Mouse (Mus musculus): ENCODE measurements around the gene Psapl1.

The Psapl1 gene

DNA sequence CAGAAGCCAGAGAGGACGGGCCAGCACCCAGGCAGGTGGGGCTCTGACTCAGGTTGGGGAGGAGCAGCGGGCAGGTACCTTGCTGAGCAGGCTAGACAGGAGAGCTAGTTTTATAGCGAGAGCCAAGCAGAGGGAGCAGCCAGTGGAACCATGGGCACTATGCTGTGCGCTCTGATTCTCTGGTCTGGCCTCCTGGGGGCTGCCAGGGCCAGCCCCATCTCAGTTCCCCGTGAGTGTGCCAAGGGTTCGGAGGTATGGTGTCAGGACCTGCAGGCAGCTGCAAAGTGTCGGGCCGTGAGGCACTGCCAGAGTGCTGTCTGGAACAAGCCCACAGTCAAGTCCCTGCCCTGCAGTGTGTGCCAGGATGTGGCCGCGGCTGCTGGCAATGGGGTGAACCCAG lies at the start of gene Psapl1:
Gene Psapl1 (plus strand): TSS at position 106 of the 400 bp plus-strand sequence.
- DNase-seq = no peak

DNA sequence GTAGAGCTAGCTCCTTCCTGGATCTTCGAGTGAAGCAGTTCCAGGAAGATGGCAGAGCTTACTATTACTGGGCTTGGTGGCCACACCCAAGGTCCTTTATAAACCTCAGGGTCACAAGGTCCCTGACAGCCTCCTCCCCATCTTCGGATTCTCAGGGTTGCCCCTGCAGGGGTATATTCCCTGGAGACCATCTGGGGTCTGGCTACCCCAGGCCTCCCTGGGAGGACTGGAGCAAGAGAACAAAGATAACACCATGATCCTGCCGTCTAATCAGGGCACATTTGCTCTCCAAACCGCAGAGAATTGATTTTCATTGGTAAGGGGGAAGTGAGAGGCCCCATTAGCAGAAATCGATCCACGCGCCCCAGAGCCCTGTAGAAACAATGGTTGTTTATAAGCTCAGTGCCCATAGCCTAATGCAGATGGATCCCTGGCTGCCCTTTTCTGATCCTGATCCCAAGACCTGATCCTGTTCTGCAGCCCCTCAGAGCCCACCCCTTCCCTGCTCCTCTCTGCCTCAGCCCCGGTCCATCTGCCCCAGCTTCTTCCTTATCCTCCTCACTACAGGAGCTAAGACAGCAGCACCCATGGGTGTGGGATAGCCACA lies 48.8 kb upstream of the Psapl1 start:
- no peak for DNase-seq

DNA sequence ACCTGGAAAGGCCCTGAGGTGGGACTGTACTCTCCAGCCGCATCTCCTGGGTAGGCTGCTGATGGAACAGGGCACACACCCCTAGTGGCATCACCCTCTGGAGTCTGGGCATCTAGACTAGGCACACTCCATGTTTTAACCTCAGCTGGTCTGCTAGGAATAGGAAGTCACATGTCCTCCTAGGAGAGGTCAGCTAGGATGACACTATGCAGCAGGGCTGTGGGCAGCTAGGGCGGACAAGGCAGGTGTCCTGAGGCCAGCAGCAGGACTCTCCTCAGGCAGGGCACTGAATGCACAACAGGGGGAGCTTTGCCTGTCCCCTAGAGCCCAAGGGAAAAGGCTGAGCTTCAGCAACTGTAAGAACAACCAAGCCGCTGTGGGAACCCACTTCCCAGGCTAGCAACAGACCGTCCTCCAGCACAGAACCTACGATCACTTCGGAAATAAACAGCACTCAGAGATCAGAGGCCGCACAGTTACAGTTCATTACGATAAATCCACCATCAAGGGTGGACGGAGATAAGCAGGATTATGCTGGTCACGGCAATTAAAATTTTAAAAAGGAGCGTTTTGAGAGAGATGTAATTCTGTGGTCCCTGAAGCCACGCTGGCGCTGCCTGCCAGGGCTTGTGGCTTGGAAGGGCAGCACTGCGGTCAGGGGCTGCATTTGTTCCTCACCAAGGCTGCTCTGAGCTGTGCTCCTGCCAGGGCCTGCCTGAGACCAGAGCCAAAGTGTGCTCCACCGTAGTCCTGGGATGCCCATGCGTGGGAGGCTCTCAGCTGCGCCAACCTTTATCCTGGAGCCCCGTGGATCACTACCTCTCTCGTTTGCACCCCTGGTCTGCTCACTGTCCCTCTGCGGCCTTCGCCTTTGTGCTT lies 38.2 kb upstream of the Psapl1 start:
- DNase-seq = no peak

DNA sequence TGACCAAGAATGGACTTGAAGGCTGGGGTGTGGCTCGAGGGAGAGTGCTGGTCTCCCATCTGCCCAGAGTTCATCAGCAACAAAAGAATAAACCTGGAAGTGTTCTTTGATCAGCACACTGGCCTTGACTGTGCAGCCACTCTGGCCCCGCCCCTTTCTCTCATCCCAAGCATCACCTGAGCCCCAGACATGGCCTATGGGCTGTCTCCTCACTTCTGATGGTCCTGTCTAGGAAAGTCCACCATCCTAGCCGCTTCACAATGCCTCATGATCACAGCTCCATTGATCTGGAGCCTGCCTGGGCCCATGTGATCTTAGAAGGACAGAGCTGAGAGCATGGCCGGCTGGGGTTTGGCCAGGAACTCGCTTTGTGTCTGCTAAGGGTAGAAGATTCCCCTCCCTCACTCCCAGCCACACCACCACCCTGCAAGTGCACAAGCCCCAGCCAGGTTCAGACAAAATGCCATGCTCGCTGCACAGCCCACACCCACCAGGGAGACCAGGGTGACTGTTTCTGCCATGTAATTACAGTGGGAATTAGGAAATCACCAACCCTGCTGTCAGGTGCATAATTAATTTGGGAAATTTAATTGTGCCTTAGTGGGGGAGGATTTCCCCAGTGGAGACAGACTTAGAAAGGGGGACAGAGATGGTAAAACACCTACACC lies 37.3 kb upstream of the Psapl1 start:
- no peak for DNase-seq

DNA sequence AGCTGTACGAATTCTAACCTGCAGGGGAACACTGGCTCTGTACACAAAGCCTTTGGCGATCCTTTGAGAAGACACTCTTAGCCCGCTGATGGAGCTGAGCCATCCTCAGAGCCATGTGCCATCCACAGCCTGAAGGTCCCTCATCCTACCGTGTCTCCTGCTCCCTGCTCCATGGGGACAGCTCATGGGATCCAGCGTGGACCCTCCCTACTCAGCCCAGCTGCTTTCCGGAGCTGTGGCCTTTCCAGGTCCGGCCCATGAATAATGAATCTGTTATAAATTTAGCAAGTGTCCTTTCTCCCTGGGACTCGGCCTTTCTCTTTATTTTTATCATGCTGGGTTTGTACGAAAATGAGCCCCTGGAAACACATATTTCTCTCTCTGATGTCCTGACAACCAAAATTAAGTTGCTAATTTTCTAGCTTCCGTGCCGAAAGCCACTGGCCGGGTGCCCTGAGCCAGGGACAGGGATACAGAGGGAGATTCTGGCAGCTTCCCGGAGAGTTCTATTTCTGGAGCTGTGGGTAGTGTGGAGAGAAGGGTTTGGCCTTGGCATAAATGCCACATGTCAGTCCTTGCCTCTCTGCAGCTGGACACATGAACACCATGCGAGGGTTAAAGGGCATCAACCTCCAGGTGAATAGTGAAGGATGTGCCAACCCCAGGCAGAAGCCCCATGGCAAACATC lies 34.7 kb upstream of the Psapl1 start:
- DNase-seq = no peak

DNA sequence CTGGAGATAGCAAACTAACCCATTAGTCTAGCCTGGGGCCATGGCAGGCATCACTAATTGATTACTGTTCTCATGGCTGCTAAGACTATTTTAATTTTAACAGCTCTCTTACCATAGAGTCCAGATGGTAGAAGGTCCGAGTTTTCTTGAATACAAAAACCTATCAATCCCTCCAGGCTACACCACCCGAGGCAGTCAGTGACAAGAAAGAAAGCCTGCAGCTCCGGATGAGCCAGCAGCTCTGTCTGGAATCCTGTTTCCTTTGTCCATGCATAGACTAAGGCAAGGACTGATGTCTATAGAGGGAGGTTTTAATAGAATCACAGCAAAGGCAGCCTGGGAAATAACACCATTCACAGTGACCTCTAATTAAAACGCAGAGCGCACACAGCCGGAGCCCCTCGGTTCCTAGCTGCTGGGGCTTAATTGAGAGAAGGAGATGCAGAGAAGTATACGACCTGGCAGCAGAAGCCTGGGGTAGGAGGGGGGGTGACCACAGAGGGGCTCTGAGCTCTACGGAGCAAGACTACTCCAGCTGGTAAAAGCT lies 29.2 kb upstream of the Psapl1 start:
- no peak for DNase-seq

DNA sequence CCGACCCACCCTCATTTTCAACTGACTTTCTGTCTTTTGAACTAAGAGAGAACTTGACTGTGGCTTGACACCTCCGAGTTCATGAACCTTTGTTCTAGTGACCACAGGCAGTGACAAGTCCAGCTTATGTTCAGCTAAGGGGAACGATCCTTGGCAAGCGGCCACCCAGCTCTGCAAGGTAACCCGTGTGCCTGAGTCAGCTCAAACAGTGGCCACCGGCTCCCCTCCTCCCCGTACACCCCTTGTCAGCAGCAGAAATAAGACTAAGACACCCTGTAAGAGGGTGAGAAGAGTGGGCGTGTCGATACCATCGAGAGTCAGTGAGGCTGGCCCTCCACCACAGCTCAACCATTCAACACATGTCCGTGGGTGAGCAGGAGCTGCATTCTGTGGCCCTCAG lies 27.4 kb upstream of the Psapl1 start:
- DNase-seq = no peak

DNA sequence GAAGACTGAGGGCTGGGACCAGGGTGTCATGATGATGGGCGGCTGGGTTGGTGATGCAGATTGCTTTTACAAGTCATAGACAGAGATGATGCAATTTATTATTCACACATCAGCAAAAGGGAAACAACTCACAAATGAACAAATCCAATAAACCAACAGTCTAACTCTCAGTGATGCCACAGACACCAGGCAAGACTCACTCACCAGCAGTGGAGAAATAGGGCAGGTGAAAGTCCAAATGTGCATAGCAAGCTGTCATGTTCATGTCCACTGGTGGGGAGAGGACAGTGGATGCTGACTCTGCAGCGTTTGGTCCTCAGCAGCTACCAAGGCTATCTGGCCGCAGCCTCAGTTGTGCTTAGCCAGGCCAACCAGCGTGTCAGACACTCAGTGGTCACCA lies 26.9 kb upstream of the Psapl1 start:
- DNase-seq = no peak

DNA sequence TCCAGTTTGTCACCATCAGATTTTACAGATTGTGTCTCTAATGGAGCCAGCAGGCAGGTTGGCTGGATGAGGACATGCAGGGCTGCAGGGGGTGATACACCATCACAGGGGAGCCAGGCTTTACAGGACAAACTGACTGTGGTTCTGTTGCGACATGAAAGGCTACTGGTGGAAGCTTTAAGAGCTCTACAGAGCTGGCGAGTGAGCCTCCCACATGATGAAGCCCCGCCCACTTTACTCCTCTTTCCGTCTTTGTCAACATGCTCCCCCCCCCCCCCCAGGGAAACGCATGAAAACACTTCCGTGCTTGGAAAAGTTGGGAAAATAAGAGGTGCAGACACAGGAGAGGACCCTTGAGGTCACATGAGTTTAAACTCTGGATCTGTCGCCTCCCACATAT lies 25.6 kb upstream of the Psapl1 start:
- DNase-seq = no peak

DNA sequence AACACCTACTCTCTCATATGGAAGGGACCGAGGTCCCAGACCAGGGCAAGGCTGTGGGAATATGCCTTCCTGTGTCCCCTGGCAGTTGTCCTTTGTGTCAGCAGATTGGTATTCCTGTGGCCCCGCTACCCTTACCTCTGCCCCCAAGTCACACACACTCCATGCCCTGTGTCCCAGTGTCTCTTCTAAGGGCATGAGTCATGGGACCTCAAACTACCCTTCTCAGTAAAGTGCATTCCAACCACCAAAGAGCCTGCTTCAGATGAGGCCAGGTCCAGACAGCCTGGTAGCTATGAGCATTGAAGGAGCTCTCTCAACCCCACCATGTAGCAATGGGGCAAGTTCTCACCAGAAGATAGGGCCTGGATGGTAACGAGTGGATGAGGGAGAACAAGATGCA lies 25.0 kb upstream of the Psapl1 start:
- DNase-seq = no peak

DNA sequence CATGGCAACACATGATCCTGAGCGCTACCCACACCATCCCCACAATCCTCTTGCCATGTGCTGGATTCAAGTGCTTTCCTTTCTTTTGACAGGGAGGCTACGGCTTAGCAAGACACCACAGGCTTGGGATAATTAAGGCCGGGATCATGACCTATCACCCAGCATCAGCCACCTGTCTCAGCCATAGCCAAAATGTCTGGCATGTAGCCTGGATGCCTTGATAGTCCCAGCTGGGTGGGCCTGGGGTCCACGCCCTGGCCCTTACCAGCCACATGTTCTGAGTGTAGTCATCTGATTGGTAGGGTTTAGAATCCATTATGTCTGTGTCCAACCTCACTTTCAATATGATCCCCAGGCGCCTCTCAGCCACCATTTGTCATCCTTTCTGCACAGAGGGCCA lies 24.1 kb upstream of the Psapl1 start:
- no peak for DNase-seq

DNA sequence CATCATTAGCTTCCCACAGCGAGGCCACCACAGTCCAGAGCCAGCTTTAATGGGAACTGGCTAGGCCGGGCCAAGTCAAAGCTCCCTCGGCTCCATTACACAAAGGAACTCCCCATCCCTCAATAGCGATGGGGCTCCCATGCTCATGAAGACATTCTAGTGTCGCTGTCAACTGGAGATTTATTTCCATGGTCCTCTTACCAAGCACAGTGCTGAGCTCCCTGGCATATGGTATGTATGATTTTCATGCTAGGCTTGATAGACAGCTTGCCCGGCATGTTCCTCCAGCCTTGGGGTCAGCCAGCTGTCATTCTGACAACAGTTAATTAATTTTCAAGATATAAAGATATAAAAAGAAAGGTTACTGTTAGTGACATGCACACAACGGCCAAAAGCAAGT lies 21.5 kb upstream of the Psapl1 start:
- DNase-seq = no peak

DNA sequence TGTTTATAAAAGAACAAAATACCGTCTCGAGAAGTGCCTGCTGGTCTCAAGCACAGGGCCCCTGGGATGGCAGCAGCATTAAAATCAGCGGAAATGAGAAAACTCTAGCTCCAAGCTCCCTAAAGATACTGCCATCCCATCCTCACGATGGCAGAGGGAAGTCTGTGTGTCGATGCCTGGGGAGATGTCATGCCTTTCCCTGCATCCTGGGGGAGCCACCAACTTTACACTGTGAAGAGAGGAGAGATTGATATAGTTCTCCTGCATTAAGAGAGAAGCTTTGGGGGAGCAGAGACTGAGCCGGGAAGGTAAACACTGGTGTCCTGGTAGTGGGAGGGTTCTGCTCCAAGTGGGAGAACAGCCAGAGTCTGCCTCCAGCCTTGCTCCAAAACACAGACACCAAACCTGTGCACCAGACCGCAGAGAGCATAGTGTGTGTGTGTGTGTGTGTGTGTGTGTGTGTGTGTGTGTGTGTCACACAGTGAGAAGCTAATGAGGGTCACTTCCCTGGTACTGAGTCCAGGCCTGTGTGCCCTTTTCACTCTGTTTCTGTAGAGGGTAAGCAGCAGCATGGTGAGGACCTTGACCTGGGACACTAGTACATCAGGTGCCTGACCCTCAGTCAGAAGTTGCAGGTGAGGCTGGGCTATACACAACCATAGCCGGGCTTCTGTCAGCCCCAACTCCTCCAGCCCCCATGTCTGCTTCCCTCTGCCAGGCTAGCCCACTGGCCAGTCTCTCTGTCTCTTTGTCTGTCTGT lies 17.3 kb upstream of the Psapl1 start:
- DNase-seq = no peak

DNA sequence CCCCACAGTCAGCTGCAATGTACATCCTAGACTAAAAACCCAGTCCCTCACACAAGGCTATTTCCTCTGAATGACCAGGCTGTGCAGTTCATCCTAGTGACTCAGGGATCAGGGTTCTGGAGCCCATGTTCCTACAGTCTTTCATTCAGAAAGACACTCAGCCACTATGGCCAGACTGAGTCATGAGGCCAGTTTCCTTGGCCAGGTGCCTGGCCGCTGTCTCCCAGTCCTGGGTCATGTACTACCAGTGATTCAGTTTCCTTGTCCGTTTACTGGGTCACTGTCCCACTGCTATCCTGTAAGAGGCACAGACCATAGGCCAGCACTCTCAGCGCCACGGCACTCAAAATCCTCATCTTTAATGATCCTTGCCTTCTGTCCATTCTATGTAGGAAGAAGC lies 15.5 kb upstream of the Psapl1 start:
- DNase-seq = no peak

DNA sequence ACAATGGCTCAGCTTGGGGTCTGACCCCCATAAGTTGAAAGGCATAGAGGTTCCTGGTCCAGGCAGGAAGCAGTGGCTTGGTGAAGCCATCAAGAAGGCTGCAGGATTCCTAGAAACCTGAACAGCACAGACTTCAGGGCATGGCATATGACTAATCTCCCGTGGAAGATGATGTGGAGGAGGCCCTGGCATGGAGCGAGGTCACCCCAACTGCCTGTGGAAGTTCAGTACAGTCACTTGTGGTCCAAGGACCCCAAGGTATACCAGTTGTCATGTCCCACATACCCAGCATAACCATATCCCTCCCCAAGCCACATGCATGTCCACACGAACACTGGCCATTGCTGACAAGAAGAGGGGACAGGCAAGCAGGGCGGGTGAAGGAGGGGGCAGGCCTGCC lies 12.5 kb upstream of the Psapl1 start:
- DNase-seq = no peak

DNA sequence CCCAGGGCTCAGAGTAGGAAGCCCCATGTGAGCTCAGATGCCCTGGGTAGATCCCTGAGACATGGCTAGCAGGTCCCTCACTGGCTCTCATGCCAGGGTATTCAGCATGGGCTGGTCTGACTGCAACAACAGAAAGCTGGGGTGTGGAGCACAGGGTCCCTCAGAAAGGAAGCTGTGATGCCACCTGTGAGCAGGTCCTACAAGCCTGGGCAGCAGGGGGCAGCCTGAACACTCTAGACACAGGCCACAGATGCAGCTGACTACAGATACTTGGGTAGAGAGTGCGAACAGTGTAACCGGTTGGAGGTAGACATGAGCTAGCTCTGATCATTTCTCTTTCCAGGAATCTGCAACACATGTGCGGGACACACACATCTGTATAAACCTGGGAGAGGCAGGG lies 11.9 kb upstream of the Psapl1 start:
- no peak for DNase-seq

DNA sequence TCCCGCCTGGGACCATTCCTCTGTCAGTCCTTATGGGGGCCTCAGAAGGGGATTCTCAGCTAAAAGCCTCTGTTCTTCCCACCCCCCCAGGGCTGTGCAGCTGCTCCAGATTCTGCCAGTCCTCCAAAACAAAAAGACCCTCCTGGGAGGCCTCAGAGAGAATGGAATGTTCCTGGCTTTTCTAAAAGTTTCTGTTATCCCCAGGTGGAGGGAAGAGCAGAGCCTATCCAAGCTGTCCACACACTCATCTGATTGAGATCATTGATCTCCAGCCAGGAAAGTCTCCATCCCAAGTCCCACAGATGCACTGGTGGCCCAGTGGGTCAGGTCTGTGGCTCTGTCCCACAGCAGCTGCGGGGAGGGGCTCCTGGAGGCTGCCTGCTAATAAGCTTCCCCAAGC lies 11.1 kb upstream of the Psapl1 start:
- no peak for DNase-seq

DNA sequence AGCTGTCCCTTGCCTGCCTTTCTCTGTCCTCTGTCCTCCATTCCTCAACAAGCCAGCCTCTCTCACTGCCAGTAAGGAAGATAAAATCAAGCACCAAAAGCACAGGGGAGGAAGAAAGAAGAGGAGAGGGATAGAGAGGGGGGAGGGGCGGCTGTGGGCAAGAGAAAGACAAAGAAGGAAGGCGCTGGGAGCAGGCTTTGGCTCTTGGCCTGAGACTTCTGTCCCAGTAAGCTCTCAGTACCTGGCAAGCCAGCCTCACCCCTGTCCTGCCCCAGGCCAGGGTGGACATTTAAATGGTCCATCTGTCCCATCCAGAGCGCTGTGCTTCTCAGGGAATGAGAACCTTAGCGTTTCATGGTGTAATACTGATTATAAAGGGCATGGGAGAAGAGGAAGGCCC lies 9.2 kb upstream of the Psapl1 start:
- no peak for DNase-seq

DNA sequence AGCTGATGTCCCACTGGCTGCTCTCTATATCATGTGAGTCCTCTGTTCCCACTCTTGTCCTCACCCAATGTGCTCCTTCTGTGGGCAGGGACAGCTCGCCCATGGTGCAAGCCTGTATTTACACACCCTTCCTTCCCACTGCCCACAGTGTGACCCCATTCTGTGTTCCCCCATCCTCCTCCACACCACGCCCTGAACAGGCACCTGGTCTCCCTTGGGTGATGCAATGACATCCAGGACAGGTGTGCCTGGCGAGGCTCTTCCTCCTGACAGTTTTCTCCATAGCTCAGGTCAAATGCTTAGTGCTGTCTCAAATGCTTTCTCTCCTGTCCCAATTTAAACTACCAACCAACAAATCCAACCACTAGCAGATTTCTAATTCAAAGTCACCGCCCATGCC lies 8.4 kb upstream of the Psapl1 start:
- DNase-seq = no peak

DNA sequence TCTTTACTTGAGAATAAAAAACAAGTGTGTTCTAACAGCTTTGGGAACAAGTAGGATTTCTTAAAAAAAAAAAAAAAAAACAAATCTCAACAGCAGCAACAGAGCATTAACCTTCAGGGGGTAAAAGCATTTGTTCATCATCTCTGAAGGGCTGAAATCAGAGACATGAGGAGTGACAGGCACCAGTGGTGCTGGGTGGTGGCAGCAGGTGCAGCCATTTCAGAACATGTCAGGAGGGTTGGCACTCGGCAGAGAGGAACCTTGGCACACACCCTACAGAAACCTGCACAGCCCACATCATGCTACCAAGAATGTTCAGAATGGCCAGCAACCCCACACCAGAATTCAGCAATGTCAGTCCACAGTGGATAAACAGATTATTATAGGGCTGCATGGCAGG lies 4.3 kb upstream of the Psapl1 start:
- no peak for DNase-seq

DNA sequence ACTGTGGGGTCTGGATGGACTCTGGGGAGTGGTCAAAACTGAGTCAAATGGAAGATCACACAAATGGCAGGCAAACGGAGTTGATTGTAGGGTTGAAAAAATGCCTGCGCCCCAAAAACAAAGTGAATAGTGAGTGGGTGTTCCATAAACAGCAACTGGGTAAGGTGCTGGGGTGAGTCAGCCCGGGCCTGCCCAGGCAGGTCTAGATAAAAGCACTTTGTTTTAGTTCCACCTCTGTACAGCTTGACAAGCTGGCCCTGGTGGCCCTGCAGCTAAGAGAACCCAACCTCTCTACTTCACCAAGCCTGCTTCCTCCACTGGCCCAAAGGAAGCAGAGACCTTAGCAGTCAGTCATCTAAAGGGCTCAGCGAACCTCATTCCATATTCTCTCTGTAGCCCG lies 1.0 kb upstream of the Psapl1 start:
- DNase-seq = no peak

DNA sequence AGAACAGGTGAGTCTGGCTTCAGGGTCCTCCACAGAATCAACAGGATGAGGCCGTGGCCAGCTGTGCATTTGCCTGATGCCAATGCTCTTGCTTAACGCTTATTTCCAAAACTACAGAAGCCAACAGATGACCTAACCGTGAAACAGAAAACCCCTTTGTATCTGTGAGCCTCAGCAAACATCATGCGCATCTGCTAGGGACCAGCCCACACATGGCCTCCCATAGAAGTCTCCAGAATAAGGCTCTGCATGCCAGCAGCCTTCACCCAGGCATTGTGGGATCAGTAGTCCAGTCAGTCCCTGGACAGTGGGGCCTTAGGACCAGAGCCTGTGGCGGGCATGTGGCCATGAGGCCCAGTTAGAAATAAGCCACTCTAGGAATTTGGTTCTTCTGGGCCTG lies 400 bp upstream of the Psapl1 start:
- no peak for DNase-seq

DNA sequence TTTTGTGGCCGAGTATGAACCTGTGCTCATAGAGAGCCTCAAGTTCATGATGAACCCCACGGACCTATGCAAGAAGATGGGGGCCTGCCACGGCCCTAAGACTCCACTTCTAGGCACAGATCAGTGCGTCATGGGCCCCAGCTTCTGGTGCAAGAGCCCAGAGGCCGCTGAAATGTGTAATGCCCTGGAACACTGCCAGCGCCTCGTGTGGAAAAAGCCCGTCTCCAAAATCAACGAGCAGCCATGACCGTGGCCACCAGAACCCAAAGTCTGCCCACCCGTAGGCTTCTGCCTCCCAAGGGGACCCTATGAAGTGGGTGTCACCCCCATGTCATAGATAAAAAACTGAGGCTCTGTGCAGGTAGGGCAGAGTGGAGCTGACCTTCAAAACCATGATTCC lies 1.6 kb downstream of the Psapl1 start:
- no peak for DNase-seq
